Mouse (Mus musculus): ENCODE measurements around the gene Hspb8. TPM values are rescaled to one million over a fixed set of nuclear protein-coding genes. Genes with fewer than 3 reads are reported as not detected.

The Hspb8 gene
- polyA plus RNA-seq (2012; ENCODE audit: insufficient read depth, insufficient read length, missing spikeins), result 0.51 TPM in 1 of 2 replicates, not detected in the other

DNA sequence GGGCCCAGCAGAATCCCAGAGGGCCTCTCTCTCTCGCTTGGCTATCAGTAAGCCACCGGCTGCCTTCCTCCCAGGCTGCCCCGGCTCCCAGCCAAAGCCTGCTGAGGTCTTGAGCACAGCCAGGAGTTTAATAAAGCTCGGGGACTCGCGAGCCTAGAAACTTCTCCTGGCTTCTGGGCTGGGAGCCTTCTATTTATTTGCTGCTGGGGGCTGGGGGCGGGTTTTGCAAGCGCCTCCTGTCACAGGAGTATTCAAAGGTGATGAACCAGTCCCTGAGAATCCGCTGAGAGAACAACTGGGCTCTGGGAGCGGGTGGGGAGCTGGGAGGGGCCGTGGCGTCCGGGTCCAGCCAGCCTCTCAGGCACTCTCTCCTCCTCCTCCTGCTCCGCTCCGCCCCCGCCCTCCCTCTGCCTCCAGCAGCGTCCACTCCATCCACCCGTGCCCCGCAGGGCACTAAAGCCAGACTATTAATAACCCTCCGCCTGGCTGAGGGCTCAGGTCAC is at the start of gene Hspb8:
Gene Hspb8, minus strand, starts transcription at position 166 of the 503 bp plus-strand sequence.
- no peak for TF ChIP-seq CTCF (IDR thresholded peaks at IDR 0.05; ENCODE audit: low read depth, low read length)
- TF ChIP-seq POLR2A (IDR thresholded peaks at IDR 0.05; ENCODE audit: borderline replicate concordance, low read depth, low read length), result no peak
- Histone ChIP-seq H3K27ac (ENCODE audit: insufficient read depth, low read depth, low read length) (no peak within 1 kb of the TSS), H3K4me3 (ENCODE audit: insufficient read depth, low read length) (no peak within 1 kb of the TSS), H3K4me1 (ENCODE audit: control insufficient read depth, insufficient read depth, low read length) (no peaks in the 10 kb centered on the region)

DNA sequence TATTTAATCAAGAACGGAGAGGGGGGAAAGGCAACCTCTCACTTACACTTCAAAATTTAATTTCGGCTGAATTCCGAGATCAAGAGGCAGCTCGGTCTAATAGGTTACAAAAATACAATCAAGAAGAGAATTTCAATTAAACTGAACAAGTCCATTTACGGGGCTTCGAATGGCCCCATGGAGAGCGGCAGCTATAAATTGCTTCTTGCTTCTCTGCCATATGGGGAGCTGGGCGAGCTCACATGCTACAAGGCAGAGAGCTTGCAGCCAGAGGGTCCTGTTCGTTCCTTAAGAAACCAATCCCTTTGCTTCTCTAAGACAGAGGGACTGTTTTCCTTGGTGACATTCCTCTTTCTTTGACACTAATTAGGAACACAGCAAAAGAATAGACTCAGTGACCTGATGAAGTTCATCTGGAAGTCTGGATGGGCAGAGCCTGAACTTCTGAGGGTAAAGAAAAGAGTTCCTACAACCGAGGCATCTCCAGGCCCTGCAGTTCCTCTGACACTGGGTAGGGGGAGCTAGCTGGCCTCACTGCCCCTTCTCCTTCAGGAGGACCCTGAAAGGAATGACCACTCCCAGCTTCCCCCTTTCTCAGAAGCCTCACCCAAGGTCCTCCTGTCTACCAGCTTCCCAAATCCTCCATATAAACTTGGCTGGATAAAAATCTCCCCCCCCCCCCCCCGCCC is 38.8 kb upstream of the Hspb8 start:
- Histone ChIP-seq H3K4me3 (ENCODE audit: insufficient read depth, low read length) (no peak overlapping the region), H3K27ac (ENCODE audit: insufficient read depth, low read depth, low read length) (no peak overlapping the region), H3K4me1 (ENCODE audit: control insufficient read depth, insufficient read depth, low read length) (no peaks in the 10 kb centered on the region)
- TF ChIP-seq CTCF (IDR thresholded peaks at IDR 0.05; ENCODE audit: low read depth, low read length) (no peak), POLR2A (IDR thresholded peaks at IDR 0.05; ENCODE audit: borderline replicate concordance, low read depth, low read length) (no peak)

DNA sequence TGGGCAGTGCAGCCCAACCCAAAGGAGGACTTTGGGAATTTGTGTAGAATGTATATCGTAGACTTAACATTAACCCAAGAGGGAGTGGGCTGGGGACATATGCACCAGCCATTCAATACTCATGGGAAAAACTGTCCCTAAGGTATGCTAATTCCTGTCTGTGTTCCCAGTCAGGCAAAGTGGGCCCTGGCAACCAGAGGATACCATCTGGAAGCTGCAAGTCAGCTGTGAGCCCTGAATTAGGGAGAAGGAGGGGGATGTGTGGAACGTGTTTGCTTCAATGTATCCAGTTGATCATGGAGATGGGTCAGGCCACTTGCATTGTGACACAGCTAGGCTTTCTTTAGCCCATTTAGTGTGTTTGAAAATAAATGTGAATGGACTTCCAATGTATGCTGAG is 37.3 kb upstream of the Hspb8 start:
- Histone ChIP-seq H3K4me3 (ENCODE audit: insufficient read depth, low read length) (no peak overlapping the region), H3K27ac (ENCODE audit: insufficient read depth, low read depth, low read length) (no peak overlapping the region), H3K4me1 (ENCODE audit: control insufficient read depth, insufficient read depth, low read length) (no peaks in the 10 kb centered on the region)
- no peak for TF ChIP-seq CTCF (IDR thresholded peaks at IDR 0.05; ENCODE audit: low read depth, low read length)
- TF ChIP-seq POLR2A (IDR thresholded peaks at IDR 0.05; ENCODE audit: borderline replicate concordance, low read depth, low read length), result no peak

DNA sequence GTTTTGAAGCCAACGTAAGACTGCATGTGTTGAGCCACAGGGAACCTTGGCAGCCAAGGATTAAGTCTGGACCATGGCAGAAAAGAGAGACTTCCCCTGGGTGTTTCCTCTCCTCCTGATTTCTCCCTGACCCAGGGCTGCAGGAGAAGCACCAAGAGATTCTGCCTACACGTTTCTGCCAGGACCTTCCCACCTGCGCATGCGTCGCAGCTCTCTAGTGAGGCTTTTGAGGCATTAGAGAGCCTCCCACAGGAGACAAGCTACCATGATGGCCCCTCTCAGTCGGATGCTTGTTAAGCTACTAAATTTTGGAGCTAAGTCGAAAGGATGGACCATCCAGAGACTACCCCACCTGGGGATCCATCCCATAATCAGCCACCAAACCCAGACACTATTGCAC is 35.1 kb upstream of the Hspb8 start:
- H3K27ac ChIP-seq (ENCODE audit: insufficient read depth, low read depth, low read length), result no peak overlapping the region
- H3K4me3 ChIP-seq (ENCODE audit: insufficient read depth, low read length), result no peak overlapping the region
- TF ChIP-seq POLR2A (IDR thresholded peaks at IDR 0.05; ENCODE audit: borderline replicate concordance, low read depth, low read length) (no peak), CTCF (IDR thresholded peaks at IDR 0.05; ENCODE audit: low read depth, low read length) (no peak)
- no peaks in the 10 kb centered on the region for H3K4me1 ChIP-seq (ENCODE audit: control insufficient read depth, insufficient read depth, low read length)

DNA sequence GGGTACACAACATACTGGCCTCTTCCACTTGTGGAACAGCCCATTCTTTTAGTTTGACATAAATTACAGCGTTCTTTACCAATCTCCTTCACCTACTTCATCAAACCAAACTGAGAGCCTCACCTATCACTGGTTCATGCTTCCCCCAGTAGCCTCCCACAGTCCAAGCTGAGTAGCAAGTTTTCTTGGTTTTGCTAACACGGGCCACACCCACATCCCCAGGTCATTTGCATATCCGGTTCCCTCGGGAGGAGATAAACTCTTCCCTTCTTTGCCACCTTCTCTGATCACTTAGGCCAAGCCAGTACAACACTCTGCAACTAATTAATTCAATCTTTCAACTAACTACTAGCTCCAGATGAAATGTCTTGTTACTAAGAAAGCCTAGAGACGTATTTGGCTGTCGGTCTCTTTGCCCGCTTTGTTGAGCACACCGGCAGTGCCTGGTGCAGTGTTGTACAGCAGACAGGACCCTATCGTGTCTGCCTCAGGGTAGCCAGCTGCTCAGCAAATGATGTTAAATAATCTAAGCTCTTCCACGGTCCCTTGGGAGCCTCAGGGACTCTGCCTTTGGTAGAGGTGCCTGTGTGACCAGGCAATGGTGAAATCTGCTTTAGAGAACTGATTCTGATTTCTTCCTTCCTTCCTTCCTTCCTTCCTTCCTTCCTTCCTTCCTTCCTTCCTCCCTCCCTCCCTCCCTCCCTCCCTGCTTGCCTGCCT is 34.3 kb upstream of the Hspb8 start:
- Histone ChIP-seq H3K4me1 (ENCODE audit: control insufficient read depth, insufficient read depth, low read length) (no peaks in the 10 kb centered on the region), H3K27ac (ENCODE audit: insufficient read depth, low read depth, low read length) (no peak overlapping the region)
- TF ChIP-seq CTCF (IDR thresholded peaks at IDR 0.05; ENCODE audit: low read depth, low read length) (no peak), POLR2A (IDR thresholded peaks at IDR 0.05; ENCODE audit: borderline replicate concordance, low read depth, low read length) (no peak)

DNA sequence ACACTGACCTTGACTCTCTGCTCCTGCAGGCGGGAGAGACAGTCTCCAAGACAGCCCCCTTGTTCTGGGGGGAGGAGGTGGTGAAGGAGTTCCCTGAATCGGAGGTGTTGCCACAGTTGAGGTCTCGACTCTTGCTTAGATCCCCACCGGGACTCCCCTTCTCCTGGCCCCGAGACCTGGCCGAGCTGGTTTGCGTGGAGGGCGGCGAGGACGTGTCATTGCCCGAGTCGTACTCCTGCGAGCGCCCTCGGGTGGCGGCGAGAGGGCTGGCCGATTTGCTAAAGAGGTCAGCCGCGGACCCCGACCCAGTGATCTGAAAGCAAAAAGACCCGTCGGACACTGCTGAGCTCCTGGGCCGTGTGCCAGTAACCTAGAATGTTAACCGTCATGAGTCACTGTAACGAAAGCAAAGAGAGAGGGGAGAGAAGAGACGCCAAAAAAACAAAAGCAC is 30.8 kb upstream of the Hspb8 start:
- TF ChIP-seq CTCF (IDR thresholded peaks at IDR 0.05; ENCODE audit: low read depth, low read length) (no peak), POLR2A (IDR thresholded peaks at IDR 0.05; ENCODE audit: borderline replicate concordance, low read depth, low read length) (no peak)
- no peak overlapping the region for H3K4me3 ChIP-seq (ENCODE audit: insufficient read depth, low read length)
- H3K27ac ChIP-seq (ENCODE audit: insufficient read depth, low read depth, low read length), result no peak overlapping the region
- no peaks in the 10 kb centered on the region for H3K4me1 ChIP-seq (ENCODE audit: control insufficient read depth, insufficient read depth, low read length)

More for the DNA sequence above, 34.3 kb upstream of the Hspb8 start:
- no peak overlapping the region for H3K4me3 ChIP-seq (ENCODE audit: insufficient read depth, low read length)

DNA sequence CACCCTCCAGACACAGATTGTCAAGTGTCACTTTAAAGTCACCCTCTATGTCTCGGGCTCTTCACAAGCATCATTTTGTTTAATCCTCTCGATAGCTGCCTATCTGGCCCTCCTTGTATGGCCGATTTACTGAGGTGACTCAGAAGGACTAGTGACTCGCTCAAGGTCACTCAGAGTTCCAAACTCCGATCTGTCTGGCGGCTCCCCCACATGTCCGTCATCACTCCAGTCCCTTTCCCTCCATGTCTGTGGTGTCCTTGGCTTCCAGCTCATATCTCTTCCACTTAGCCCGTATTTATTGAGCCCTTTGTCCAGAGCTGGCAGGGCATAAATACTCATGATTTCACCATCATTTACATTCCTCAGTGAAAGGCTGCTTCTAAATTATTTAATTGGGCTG is 28.2 kb upstream of the Hspb8 start:
- Histone ChIP-seq H3K27ac (ENCODE audit: insufficient read depth, low read depth, low read length) (no peak overlapping the region), H3K4me1 (ENCODE audit: control insufficient read depth, insufficient read depth, low read length) (no peaks in the 10 kb centered on the region), H3K4me3 (ENCODE audit: insufficient read depth, low read length) (no peak overlapping the region)
- TF ChIP-seq CTCF (IDR thresholded peaks at IDR 0.05; ENCODE audit: low read depth, low read length) (no peak), POLR2A (IDR thresholded peaks at IDR 0.05; ENCODE audit: borderline replicate concordance, low read depth, low read length) (no peak)

DNA sequence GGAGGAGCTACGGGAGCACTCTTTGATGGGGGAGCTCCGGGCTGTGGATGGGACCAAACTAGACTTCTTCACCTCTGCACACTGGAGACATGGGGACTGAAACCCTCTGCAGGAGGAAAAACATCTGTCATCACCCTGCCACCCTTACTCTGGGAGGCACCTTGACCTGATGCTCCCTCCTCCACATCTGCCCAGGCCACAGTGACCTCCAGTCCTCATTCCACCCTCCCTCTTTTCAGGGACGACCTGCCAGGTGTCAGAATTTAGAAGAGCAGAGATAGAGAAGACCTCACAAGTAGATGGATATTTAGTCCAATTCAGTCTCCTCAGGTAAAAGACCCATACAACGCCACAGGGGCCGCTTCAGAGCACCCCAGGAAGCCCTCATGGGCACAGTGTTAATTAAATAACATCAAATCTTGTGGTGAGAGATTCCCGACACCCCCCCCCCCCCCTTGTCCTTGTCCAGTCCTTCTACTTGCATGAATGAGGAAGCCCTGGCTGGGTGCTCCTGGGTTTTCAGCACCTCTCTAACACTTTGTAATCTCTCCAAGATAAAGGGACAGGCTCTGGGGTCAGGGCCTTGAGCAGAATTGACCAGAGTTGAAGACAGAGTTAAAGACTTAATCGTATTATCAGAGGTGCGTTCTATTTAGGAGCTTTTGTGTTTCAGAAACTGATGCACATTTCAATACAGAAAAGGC is 27.0 kb upstream of the Hspb8 start:
- Histone ChIP-seq H3K4me3 (ENCODE audit: insufficient read depth, low read length) (no peak overlapping the region), H3K4me1 (ENCODE audit: control insufficient read depth, insufficient read depth, low read length) (no peaks in the 10 kb centered on the region), H3K27ac (ENCODE audit: insufficient read depth, low read depth, low read length) (no peak overlapping the region)
- TF ChIP-seq POLR2A (IDR thresholded peaks at IDR 0.05; ENCODE audit: borderline replicate concordance, low read depth, low read length) (no peak), CTCF (IDR thresholded peaks at IDR 0.05; ENCODE audit: low read depth, low read length) (no peak)

DNA sequence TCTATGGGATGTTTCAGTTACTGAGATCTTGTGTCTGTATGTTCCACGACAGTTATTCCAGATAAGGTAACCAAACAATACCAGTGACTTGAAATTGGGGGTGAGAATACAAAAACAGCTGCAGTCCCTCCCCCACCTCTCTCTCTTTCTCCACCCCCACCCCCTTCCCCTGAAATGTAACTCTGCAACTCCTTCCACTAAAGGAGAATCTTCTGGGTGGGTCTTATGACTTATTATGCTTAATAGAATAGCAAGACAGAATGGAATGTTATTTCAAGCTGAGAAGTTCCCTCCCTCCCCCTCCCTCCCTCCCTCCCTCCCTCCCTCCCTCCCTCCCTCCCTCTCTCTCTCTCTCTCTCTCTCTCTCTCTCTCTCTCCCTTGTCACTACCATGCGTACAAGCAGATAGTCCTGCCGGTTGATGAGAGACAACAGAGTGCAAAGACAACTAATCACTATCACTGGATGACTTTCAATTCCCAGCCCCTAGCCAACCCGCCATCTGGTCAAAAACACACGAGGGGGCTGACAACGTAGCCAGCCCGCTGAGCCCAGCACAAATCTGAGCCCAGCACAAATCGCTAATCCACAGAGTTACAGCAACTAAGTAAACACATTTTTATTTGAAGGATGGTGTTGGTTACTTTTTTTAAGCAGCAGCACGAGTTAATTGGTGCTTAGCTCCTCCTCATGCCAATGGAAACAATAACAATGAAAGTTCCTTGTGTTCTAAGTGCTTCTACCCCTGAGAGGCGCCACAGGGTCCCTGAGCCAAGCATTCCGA is 25.9 kb upstream of the Hspb8 start:
- no peaks in the 10 kb centered on the region for H3K4me1 ChIP-seq (ENCODE audit: control insufficient read depth, insufficient read depth, low read length)
- no peak overlapping the region for H3K4me3 ChIP-seq (ENCODE audit: insufficient read depth, low read length)
- TF ChIP-seq CTCF (IDR thresholded peaks at IDR 0.05; ENCODE audit: low read depth, low read length), result no peak
- no peak for TF ChIP-seq POLR2A (IDR thresholded peaks at IDR 0.05; ENCODE audit: borderline replicate concordance, low read depth, low read length)
- H3K27ac ChIP-seq (ENCODE audit: insufficient read depth, low read depth, low read length), result no peak overlapping the region
